Mouse (Mus musculus) kidney, adult 8-10 months (tissue): Measurements from ENCODE around the gene Ccl25.

Source experiments
- DNase-seq, 2 experiments: peaks; one replicate each; pipeline ENCODE4 v3.0.0; 2022

Gene Ccl25

DNA sequence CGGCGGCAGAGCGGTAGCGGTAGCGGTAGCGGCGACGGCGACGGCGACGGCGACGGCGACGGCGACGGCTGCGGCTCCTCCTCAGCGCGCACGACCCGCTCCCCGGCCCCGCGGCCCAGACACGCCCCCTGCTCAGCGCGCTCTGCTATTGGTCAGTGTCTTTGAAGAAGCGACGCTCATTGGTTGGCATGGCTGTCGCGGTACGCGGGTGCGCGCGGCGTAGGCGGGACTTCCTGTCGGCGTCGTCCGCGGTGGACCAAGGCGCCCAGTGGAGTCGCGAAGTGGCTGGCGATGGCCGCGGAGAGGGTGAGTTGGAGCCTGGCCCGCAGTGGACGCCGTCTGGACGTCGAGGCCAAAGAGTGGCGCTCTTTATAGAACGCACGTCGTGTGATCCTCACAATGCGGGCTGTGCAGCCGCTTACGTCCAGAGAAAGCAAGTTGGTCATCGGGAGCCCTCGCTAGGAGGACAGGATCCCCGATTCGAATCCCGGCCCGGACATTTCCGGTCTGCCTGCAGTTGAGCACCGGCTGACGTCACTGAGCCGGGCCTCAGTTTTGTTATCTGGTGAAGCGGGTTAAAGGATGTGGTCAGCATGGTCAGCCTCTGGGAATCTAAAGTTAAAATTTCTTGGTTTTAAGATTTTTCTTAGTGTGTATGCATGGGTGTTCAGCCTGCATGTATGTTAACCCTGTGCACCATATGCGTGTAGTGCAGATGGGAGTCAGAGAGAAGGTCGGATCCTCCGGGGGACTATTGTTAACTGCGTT is at the start of gene Ccl25, which contains the start of gene Elavl1:
Gene Ccl25, plus strand, starts transcription at position 228 of the 768 bp plus-strand sequence.
Gene Elavl1, minus strand, starts transcription at position 431 of the 768 bp plus-strand sequence.
- DNase-seq, result peak; percentile 95 to 96

DNA sequence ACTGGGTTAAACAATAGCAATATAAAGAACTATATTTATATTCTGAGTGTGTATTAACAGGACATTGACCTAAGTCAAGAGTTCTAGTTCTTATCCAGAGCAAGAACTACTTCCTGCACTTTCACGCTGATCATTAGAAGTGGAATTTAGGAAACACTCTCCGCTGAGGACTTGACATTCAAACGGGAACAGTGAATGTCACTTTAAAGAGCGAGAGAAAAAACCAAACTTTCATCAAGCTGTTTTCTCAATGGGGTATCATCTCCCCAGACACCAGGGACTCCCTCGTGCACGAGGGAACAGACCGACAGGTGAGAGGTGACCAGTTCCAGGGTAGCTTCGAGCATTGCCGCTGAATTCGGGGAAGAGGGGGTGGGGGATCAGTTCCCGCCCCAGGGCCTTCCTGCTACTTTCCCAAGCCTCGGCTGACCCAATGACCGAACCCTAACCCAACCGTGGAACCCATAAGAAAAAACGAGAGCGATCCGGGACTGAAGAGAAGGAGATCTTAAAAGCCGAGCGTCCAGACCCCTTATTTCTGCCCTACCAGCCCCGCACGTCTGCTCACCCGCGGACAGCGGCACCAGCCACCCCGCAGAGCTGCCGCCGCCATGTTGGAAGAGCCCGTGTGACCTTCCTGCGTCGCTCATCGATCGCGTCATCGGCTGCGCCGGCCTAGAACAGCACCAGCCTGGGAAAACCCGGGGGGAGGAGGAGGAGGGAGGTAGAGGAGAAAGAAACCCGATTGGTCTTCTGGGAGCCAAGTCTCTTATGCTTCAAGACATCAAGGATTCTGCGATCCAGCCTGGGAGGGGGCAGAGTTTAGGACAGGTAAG is 49.5 kb upstream of the Ccl25 start, which contains the start of gene Timm44:
Gene Timm44, minus strand, starts transcription at position 639 of the 836 bp plus-strand sequence.
- peak; percentile 94 to 96 for DNase-seq

GRCm38 (mm10) chr8:4276111-4276465 is 48.9 kb upstream of the Ccl25 start:
- DNase-seq, result no peak

- DNase-seq, result no peak
These were observed 32.3 kb upstream of the Ccl25 start for GRCm38 (mm10) chr8:4292738-4293137.

DNA sequence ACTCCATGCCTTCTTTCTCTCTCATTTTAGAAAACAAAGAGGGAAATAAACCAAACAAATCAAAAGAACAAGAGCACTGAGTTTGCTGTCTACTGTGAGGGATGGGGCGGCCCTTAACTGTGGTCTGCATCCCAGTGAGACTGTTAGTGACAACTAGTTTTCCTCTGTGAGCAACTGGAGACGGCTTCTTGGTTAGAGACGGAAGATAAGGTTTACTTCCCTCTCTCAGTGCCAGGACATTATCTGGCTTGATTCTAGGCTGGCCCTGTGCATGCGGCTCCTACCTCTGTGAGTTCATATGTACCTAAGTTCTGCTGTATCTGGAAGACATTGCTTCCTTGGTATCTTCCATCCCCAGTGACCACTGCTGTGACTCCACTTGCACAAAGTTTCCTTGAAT is 27.2 kb upstream of the Ccl25 start:
- DNase-seq, result no peak

DNA sequence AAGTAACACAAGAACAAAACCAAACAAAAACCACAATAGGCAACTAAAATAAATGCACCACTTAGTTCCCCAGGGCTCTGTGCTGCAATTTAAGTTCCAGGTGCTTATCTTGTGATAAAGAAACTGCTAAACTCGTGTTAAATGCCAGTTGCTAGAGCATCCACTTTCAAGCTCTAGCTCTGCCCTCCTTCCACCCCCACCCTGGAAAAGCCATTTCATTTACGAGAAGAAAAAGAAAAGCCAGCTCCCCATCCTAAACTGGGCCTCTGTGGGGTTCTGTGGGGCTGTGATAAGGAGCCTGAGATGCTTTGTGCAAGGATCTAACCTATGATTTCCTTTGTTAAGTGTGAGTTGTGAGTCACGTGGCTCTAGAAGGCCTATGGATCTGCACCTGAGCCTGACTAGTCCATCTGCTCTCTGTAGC is 20.9 kb upstream of the Ccl25 start:
- no peak for DNase-seq

GRCm38 (mm10) chr8:4305838-4306237 is 19.2 kb upstream of the Ccl25 start:
- no peak for DNase-seq

- DNase-seq, result no peak
These were observed 12.9 kb upstream of the Ccl25 start for GRCm38 (mm10) chr8:4312104-4312503.

DNA sequence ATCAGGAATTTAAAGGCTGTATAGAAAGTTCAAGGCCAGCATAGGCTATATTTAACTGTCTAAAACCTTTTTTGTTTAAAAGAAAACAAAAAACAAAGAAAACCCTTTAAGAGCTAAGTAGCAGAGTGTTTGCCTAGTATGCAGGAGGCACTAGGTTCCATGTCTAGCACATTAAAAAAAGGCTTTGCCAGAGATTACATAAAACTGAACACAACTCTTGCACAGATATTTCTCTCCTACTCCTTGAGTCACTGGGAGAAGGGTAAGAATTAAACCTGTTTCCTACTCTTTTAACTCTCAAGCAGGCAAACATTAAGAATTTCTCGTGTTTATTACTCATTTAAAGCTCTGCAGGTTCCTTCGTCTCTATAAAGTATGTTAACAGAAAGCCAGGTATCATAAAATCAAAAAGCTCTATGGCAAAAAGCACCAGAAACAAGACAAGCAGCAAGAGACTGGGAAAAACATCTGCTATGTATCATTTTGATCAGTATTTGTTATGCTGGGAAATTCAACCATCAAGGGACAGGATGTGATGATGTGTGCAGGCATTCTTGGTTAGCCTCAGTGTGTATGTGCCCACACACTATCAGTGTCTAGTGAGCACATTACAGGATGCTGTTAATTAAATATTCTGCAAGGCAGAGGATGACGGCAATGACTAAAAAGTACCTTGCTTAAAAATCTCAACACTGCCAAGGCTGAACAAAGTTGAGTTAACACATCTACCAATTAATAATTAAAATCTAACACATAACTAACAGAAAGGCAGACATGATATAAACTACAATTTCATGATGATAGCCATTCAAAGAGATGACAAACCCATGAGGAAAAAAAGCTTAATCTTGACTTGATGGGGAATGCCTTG is 11.5 kb upstream of the Ccl25 start:
- DNase-seq, result no peak

DNA sequence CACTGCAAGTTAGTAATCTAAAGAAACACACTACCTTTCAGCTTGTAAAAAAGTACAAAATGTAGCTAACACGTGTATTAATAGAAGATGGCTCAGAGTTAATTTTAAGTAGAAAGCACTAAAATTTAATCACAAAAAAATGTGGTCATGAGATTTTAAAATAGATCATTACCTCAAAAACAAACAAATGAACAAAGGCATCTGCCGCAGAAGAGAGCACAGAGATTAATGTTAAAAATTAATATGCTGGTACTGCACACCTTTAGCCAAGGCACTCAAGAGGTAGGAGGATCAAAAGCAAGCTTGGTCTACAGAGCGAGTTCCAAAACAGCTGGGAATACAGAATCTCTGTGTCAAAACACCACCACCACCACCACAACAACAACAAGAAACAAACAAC is 10.2 kb upstream of the Ccl25 start:
- no peak for DNase-seq

DNA sequence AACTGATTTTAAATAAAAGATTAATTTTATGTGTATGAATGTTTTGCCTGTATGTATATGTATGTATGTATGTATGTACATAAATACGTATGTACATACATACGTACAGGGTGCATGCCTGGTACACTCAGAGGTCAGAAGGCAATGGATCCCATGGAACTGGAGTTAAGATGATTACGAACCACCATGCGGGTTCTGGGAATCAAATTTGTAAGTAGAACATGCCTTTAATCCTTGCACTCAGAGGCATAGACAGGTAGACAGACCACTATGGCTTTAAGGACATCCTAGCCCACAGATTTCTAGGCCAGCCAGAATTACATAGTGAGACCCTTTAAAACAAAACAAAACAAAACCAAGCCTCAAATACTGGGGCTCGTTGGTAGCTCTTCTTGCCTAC is 6.9 kb upstream of the Ccl25 start:
- DNase-seq, result no peak

DNA sequence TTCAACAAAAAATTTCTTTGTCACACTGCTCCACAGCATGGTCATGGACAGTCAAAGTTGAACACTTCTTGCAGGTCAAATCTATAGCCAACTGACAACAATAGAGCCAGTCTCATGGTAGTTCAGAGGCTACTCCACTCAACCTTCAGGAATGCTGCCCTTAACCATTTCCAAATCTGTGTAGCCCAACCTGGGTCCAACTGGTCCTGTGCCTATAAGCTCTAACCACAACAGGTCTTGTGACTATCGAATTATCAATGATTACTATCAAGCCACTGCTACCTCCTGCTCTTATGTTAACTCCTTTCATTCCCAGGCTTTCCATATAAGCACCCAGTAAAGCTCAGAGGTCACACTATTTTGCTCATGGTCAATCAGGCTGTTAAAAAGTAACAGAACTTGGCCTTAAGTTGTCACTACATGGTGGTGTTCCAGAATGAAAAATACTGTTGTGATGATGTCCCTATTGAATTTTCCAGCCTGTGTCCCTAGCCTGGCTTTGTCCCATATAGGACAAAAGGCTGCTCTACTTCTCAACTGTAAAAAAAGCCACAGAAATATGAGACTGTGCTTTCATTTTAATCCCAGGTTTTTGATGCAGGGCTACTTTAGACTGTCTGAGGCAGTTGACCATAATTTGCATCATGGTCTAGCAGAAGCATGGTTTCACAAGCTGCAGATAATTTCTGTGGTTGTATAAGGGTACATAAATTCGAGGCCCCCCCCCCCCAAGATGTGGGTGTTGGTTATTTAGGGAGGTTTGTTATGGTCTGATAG is 6.0 kb upstream of the Ccl25 start:
- DNase-seq, result peak in 1 of 2 experiments; percentile 66

- no peak for DNase-seq
These were observed 5.5 kb upstream of the Ccl25 start for GRCm38 (mm10) chr8:4319573-4319872.

- DNase-seq, result no peak
These were observed 4.6 kb upstream of the Ccl25 start for GRCm38 (mm10) chr8:4320404-4320803.

DNA sequence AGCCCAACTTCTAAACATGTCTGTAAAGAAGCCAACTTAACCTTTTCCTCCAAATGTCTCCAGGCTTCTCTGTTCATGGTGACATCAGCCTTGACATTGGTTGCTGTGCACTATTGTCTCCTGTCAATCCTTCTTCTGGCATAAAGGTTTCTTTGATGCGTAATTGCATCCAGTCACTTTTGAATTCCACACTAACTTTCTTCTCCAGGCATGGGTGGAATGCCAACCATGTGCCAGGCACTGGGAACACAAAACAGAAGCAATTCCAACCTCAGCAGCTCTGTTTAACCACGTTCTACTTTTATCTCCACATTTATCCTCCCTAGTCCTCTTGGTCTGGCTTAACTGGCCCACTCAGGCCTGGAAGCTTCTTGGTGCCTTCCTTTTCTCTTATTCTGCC is 4.0 kb upstream of the Ccl25 start:
- no peak for DNase-seq

DNA sequence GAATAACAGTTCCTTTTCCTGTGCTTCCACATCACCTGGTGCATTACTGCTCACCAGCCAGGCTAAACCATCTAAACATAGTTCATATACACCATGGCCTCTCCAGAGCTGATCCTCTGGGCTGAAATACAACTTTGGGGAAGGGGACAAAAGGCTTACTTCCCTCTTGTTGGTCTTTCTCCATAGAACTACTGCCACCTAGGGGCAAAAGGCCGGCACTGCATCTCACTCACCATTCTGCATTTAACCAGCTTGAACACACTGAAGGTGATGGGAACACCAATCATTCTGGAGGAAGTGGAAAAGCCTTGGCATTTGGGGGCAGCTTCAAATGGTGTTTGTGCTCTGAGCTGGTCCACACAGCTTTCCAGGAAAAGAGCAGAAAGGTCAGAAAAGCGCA is 2.5 kb upstream of the Ccl25 start:
- DNase-seq, result peak; percentile 78 to 91

- DNase-seq, result no peak
These were observed 1.1 kb upstream of the Ccl25 start for GRCm38 (mm10) chr8:4323917-4324316.

DNA sequence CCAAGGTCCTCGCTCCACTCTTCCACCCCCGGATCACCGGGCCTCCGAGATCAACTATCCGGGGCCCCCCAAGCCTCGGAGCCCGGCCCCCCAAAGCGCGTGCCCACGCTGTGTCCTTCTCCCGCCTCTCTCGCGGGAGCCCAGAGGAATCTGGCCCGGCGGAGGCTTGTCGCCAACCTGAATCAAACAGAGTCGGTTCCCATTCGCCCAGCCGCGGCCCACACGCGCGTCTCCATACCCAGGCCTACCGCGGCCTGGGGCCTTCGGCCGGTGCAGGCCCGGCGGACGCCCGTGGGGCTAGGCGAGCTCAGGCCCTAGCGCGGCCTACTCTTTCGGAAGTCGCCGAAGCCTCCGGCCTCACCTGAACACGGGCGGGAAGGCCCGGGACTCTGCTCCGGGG is 485 bp upstream of the Ccl25 start:
- peak in 1 of 2 experiments; percentile 47 for DNase-seq

DNA sequence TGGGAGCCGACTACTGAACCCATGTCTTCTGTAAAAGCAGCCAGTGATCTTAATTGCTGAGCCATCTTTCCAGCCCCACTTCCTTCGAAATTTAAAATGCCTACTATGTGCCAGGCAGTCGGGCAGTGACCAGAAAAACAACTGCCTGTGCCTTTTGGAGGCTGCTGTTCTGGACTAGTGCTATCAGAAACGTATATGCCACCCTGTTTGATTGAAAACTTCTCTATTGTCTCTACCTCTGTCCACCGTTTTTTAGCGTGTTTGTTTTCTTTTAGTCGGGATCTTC is 684 bp downstream of the Ccl25 start:
- DNase-seq, result no peak

DNA sequence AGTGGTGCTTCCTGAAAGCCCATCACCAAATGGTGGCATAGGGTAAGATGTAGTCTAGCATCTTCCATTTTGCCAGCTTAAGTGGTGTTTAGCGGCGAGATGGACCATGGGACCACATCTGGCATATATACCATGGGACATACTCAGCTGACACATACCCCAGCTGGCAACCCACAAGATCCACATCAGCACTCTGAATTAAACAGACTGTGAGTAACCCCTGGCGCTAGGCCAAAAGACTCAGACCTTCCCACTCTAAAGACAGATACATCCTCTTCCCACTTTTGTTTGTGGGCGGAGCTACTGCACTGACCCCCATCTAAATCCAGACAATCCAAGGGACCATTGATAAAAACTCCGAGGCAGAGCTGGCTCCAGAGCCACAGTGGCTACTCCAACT is 4.0 kb downstream of the Ccl25 start:
- no peak for DNase-seq

DNA sequence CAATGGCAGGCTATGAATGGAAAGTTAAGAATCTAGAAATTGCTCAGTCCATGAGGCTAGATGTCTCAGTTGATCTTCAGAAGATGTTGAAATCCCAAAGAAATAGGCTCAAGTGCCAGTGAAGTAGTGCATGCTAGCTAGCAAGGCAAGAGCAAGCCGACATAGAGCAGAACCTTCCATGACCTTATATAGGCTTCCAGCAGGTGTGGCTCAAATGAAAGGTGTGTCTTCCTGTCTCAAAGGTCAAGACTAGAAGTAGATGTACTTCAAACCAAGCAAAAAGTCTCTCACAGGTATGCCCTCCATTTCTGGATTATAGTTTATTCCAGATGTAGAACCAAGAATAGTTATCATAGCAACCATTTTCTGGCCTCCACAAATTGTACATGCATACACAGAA is 9.0 kb downstream of the Ccl25 start:
- no peak for DNase-seq

- no peak for DNase-seq
These were observed 10.7 kb downstream of the Ccl25 start for GRCm38 (mm10) chr8:4335678-4336077.

DNA sequence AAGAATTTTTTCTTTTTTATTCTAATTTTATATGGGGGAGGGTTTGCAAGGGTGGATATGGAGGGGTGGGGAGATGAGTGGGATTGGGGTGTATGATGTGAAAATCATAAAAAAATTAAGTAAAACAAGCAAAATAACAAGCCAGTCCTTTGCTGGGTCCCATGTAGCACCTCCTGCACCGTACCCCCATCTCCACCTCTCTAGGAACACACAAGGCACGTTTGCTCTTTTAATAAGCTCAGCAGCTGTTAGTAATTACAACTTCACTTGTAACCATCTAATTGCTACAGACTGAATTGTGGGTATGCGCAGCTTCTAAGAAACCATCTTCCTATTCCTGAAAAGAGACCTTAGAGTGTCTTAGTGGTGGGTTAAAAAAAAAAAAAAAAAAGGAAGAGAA is 15.2 kb downstream of the Ccl25 start:
- DNase-seq, result no peak
